Mouse (Mus musculus) limb, embryonic 11.5 days (tissue): ENCODE measurements around the gene Isg20l2. TPM values are rescaled to one million over a fixed set of nuclear protein-coding genes. Genes with fewer than 3 reads are reported as not detected.

ENCODE experiments used
- ATAC-seq: fragments of 200-750 bp; cut with Nextera tagmentation; 2 replicates; pipeline ENCODE4 v1.8.0; 2017; ENCODE audit warnings: low read depth; ENCODE audit not compliant: insufficient number of reproducible peaks, low FRiP score, low TSS enrichment
- DNase-seq: peaks from one replicate; pipeline ENCODE4 v3.0.0-alpha.2; 2015; ENCODE audit warnings: low spot score
- H3K27ac ChIP-seq: fragments of 300-500 bp; sonication (generic); replicated peaks from 2 replicates; pipeline ENCODE4 v1.5.1; 2014; ENCODE audit warnings: low read depth, mild to moderate bottlenecking, low read length
- H3K27me3 ChIP-seq: fragments of 300-500 bp; sonication (generic); 2 replicates; pipeline ENCODE4 v1.6.1; 2014; ENCODE audit warnings: mild to moderate bottlenecking, low read length, mixed read lengths; ENCODE audit not compliant: control insufficient read depth, insufficient read depth
- H3K36me3 ChIP-seq: fragments of 300-500 bp; sonication (generic); 2 replicates; pipeline ENCODE4 v1.6.1; 2014; ENCODE audit warnings: mild to moderate bottlenecking, low read length, moderate library complexity, mixed read lengths; ENCODE audit not compliant: control insufficient read depth, insufficient read depth
- H3K4me1 ChIP-seq: fragments of 300-500 bp; sonication (generic); 2 replicates; pipeline ENCODE4 v1.6.1; 2014; ENCODE audit warnings: low read length, mixed read lengths; ENCODE audit not compliant: control insufficient read depth, insufficient read depth
- H3K4me2 ChIP-seq: fragments of 300-500 bp; sonication (generic); 2 replicates; pipeline ENCODE4 v1.6.1; 2014; ENCODE audit warnings: low read depth, mild to moderate bottlenecking, moderate library complexity; ENCODE audit not compliant: severe bottlenecking
- H3K4me3 ChIP-seq: fragments of 300-500 bp; sonication (generic); 2 replicates; pipeline ENCODE4 v1.5.1; 2014; ENCODE audit warnings: low read depth, low read length
- H3K9ac ChIP-seq: fragments of 300-500 bp; sonication (generic); 2 replicates; pipeline ENCODE4 v1.6.1; 2014; ENCODE audit warnings: mild to moderate bottlenecking, low read length
- H3K9me3 ChIP-seq: fragments of 300-500 bp; sonication (generic); 2 replicates; pipeline ENCODE4 v1.6.1; 2016; ENCODE audit warnings: low read length; ENCODE audit not compliant: control insufficient read depth
- WGBS: fragments of 180-500 bp; shearing (Covaris S2); extraction: QIAGEN DNeasy Blood & Tissue Kit; methylation state at CpG from one replicate; pipeline ENCODE4 v1.1.7; 2014; 5-methylcytosine and 5-hydroxymethylcytosine counted together
- polyA plus RNA-seq: library from polyadenylated mRNA; unstranded; fragments of >200 nt; fragmentation: Nextera tagmentation; extraction: Ambion mirVana; gene quantifications from 2 replicates; pipeline ENCODE4 v1.2.1, GENCODE M21; 2014

Gene Isg20l2
- polyA plus RNA-seq, 1 experiment from 2014 or later, result 51.7 TPM

DNA sequence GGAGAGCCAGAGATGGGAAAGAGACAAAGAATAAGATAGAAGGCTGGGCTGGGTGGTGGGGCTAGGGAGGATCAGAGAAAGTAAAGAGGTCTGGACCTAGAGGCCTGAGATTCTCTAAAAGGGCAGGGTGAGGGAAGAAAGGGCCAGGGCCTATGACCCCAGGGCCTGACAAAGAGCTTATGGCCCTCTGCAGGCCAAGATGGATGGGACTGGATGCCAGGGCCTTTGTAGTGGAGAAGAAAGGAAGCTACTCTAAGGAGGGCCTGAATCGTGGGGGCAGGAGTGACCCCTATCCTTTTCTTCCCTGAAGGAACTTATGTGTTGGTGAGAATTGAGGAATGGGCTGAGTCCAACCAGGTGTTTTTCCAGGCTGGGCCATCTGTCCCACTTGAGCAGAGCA, 27.9 kb downstream of the Isg20l2 start:
- peak overlapping the region; percentile 30; the same call in 1 of the 2 replicates for H3K27ac ChIP-seq
- no peak overlapping the region for H3K4me3 ChIP-seq
- WGBS, result 5% methylated on average over 1 of the region's 1 CpGs

GRCm38 (mm10) chr3:87958476-87958875, 28.4 kb downstream of the Isg20l2 start:
- peak overlapping the region; percentile 30; the same call in 1 of the 2 replicates for H3K27ac ChIP-seq
- peaks cover 24% of the 10 kb centered on the region for H3K4me1 ChIP-seq
- no peaks in the 10 kb centered on the region for H3K27me3 ChIP-seq
- WGBS, result 12% methylated on average over 4 of the region's 4 CpGs
- ATAC-seq (no peak), DNase-seq (peak; percentile 24)
- H3K9ac ChIP-seq, result no peak overlapping the region
- 0 out of 2 replicates have a peak, but pooled peaks cover 2% of the 10 kb centered on the region for H3K36me3 ChIP-seq
- no peak overlapping the region for H3K4me3 ChIP-seq
- no peak overlapping the region for H3K4me2 ChIP-seq
- H3K9me3 ChIP-seq, result no peaks in the 10 kb centered on the region; the same call in 1 of the 2 replicates

More for the DNA sequence above, 27.9 kb downstream of the Isg20l2 start:
- Histone ChIP-seq H3K9me3 (no peaks in the 10 kb centered on the region; the same call in 1 of the 2 replicates), H3K9ac (no peak overlapping the region), H3K4me1 (peaks cover 24% of the 10 kb centered on the region), H3K27me3 (no peaks in the 10 kb centered on the region), H3K4me2 (no peak overlapping the region), H3K36me3 (0 out of 2 replicates have a peak, but pooled peaks cover 5% of the 10 kb centered on the region)
- no peak for ATAC-seq
- peak; percentile 36 for DNase-seq

DNA sequence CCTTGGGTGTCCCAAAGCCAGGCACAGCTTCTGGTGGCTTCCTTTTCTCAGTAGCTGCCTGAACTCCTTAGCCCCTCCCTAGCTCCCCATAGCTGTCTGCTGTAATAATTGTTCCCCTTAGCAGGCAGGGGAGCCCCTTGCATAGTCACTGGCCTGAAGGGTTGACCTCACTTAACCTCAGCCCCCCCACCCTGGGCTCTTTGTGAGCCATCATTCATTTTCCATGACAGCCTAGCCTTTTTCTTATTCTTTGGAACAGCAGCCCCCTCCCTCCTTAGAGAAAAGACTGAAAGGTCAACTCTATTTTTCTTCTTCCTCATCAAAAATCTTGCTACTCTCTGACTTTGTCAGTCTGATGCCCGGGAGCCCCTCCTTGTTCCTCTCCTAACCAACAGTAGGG, 28.9 kb downstream of the Isg20l2 start:
- no peak for ATAC-seq
- Histone ChIP-seq H3K36me3 (0 out of 2 replicates have a peak, but pooled peaks cover 2% of the 10 kb centered on the region), H3K9ac (no peak overlapping the region), H3K4me3 (no peak overlapping the region), H3K4me2 (no peak overlapping the region), H3K9me3 (no peaks in the 10 kb centered on the region; the same call in 1 of the 2 replicates), H3K4me1 (peaks cover 24% of the 10 kb centered on the region), H3K27me3 (no peaks in the 10 kb centered on the region), H3K27ac (no peak overlapping the region)
- WGBS, result 45% methylated on average over 1 of the region's 1 CpGs
- DNase-seq, result no peak

GRCm38 (mm10) chr3:87959371-87959770, 29.3 kb downstream of the Isg20l2 start:
- peaks cover 24% of the 10 kb centered on the region for H3K4me1 ChIP-seq
- no peaks in the 10 kb centered on the region for H3K36me3 ChIP-seq
- no peak overlapping the region for H3K27ac ChIP-seq
- no peak for DNase-seq
- 59% methylated on average over 7 of the region's 7 CpGs for WGBS
- no peak for ATAC-seq
- H3K9ac ChIP-seq, result no peak overlapping the region
- no peaks in the 10 kb centered on the region for H3K27me3 ChIP-seq
- no peak overlapping the region; the same call in 1 of the 2 replicates for H3K4me2 ChIP-seq
- no peak overlapping the region for H3K4me3 ChIP-seq
- no peaks in the 10 kb centered on the region; the same call in 1 of the 2 replicates for H3K9me3 ChIP-seq

DNA sequence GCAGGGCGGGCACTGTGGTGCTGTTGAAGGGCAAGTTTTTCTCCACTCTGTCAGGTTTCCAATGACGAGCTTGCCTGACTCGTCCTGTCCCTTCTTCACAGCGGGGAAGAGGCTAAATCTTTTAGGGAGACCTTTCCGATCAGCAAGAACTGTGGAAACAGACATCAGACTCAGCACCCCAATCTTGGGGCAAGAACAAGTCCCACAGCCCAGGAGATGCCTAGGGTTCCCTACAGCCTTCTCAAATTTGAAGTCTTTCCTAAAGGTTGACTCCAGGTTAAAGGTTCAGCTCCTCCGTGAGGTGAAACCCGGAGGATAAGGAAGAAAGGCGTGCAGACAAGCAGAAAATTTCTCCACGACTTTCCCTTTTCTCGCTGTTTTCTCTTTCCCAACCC, 30.1 kb downstream of the Isg20l2 start:
- Histone ChIP-seq H3K9ac (peak overlapping the region; percentile 52), H3K4me3 (peak overlapping the region; percentile 29), H3K9me3 (no peaks in the 10 kb centered on the region; the same call in 1 of the 2 replicates), H3K4me2 (peak overlapping the region; percentile 62), H3K36me3 (no peaks in the 10 kb centered on the region), H3K27me3 (no peaks in the 10 kb centered on the region), H3K4me1 (peaks cover 24% of the 10 kb centered on the region), H3K27ac (peak overlapping the region; percentile 86)
- 12% methylated on average over 10 of the region's 10 CpGs for WGBS
- DNase-seq, result no peak
- no peak for ATAC-seq

- Histone ChIP-seq H3K4me1 (peaks cover 24% of the 10 kb centered on the region), H3K4me3 (peak overlapping the region; percentile 29), H3K27ac (peak overlapping the region; percentile 86), H3K27me3 (no peaks in the 10 kb centered on the region), H3K4me2 (peak overlapping the region; percentile 62), H3K9ac (peak overlapping the region; percentile 52), H3K9me3 (no peaks in the 10 kb centered on the region), H3K36me3 (no peaks in the 10 kb centered on the region)
- peak; percentile 94 for ATAC-seq
- under 1% methylated on average over 27 of the region's 27 CpGs for WGBS
- DNase-seq, result peak; percentile 96
Measured at GRCm38 (mm10) chr3:87960586-87961191, 30.6 kb downstream of the Isg20l2 start.

DNA sequence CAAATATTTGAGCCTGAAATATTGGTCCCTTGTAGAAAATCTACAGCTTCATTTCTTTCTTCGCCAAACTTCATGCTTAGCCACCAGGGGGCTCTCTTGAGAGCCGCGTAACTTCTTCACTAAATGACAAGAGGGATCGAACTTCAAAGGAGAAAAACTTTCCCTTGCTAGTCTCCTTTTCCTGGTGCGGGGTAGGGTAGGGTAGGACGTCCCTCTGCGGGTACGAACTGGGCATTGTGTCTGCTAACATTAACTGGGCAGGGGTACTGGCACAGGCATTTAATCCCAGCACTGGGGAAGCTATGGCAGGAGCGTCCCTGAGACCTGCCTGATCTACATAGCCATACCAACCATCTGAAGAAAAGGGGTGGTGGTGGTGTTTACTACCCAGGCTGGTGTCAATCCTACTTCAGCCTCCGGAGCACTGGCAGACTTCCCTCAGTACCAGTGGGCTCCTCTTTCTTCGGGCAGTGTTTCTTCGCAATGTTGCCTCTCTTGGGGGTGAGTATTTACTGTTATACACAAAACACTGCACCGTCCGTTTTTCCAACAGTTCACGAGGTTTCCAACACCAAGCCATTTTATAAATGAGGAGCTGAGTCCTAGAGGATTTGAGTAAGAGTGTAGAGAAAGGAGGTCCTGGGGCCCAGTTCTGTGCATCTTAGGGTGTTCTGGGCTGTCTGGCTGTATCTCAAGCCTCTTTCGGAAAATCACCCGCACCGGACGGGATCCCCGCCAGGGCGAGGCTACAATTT, 40.2 kb downstream of the Isg20l2 start:
- H3K4me2 ChIP-seq, result peak overlapping the region; percentile 96
- peak overlapping the region; percentile 49 for H3K4me3 ChIP-seq
- H3K27me3 ChIP-seq, result peaks cover 19% of the 10 kb centered on the region
- peaks cover 42% of the 10 kb centered on the region for H3K4me1 ChIP-seq
- DNase-seq (peak; percentile 79), ATAC-seq (no peak)
- WGBS, result 1% methylated on average over 21 of the region's 21 CpGs
- H3K27ac ChIP-seq, result no peak overlapping the region
- peak overlapping the region; percentile 17; the same call in 1 of the 2 replicates for H3K9ac ChIP-seq
- no peaks in the 10 kb centered on the region for H3K9me3 ChIP-seq
- no peaks in the 10 kb centered on the region for H3K36me3 ChIP-seq

DNA sequence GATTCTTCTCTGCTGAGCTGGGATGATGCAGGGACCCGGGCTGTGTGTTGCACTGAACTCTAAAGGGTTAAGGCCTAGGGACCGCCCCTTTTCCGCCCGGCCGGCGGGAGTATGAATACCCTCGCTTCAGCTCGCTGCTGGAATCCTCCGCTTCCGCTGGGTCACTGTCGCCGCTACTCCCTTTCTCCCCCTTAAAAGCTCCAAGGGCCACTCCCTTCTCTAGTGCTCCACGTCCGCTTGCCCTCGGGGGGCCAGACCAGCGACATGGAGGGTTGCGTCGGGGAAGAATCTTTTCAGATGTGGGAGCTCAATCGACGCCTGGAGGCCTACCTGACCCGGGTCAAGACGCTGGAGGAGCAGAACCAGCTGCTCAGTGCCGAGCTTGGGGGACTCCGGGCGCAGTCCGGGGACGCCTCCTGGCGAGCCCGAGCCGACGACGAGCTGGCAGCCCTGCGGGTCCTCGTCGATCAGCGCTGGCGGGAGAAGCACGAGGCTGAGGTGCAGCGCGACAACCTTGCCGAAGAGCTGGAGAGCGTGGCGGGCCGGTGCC, 40.9 kb downstream of the Isg20l2 start, which contains the start of gene Nes:
TSS of gene Nes (plus strand) at position 140 of the 550 bp plus-strand sequence.
- peak; percentile 86 for DNase-seq
- H3K27me3 ChIP-seq, result peaks cover 19% of the 10 kb centered on the region
- H3K4me2 ChIP-seq, result peak within 1 kb of the TSS; percentile 96
- H3K9ac ChIP-seq, result peak within 1 kb of the TSS; percentile 55
- under 1% methylated on average over 44 of the region's 44 CpGs for WGBS
- H3K9me3 ChIP-seq, result no peaks in the 10 kb centered on the region
- ATAC-seq, result peak; percentile 60; the same call in 1 of the 2 replicates
- no peaks in the 10 kb centered on the region for H3K36me3 ChIP-seq
- H3K4me3 ChIP-seq, result peak within 1 kb of the TSS; percentile 49
- H3K27ac ChIP-seq, result 0 out of 2 replicates have a peak within 1 kb of the TSS, but pooled peaks have one; percentile 36
- peaks cover 42% of the 10 kb centered on the region for H3K4me1 ChIP-seq
